Mouse (Mus musculus) MEL (cell line): ENCODE results near the gene Exd2. TPM values are rescaled to one million over a fixed set of nuclear protein-coding genes. Genes with fewer than 3 reads are reported as not detected.

ENCODE experiments used
- DNase-seq: peaks from one replicate; pipeline ENCODE4 v3.0.0; 2011; ENCODE audit warnings: low read depth, low spot score
- H3K27ac ChIP-seq: 2 replicates; pipeline ENCODE4 v1.5.1; 2012; ENCODE audit warnings: low read depth, mild to moderate bottlenecking, control low read depth, low read length, moderate library complexity; ENCODE audit not compliant: control insufficient read depth
- H3K27me3 ChIP-seq, 2 experiments: fragments of 150-350 bp in 1 of 2; sonication (generic) in 1 of 2; 2 replicates each; pipeline ENCODE4 v1.6.1; 2012; ENCODE audit warnings: low read length in 2 of 2, mild to moderate bottlenecking in 2 of 2, improper control_type of control experiment in 1 of 2, moderate library complexity in 1 of 2; ENCODE audit not compliant: insufficient read depth in 2 of 2, control insufficient read depth in 1 of 2
- H3K36me3 ChIP-seq, 2 experiments: 2 replicates each; pipeline ENCODE4 v1.6.1; 2012 to 2014; ENCODE audit warnings: low read length in 2 of 2, improper control_type of control experiment in 1 of 2, inconsistent platforms in 1 of 2, mild to moderate bottlenecking in 1 of 2; ENCODE audit not compliant: insufficient read depth in 2 of 2, control insufficient read depth in 1 of 2
- H3K4me1 ChIP-seq, 2 experiments: fragments of 150-350 bp in 1 of 2; sonication (generic) in 1 of 2; 2 replicates each; pipeline ENCODE4 v1.6.1; 2012; ENCODE audit warnings: low read length in 2 of 2, improper control_type of control experiment in 1 of 2, mild to moderate bottlenecking in 1 of 2; ENCODE audit not compliant: insufficient read depth in 2 of 2, control insufficient read depth in 1 of 2
- H3K4me3 ChIP-seq, 2 experiments: fragments of 150-350 bp in 1 of 2; sonication (generic) in 1 of 2; 2 replicates each; pipeline ENCODE4 v1.5.1; 2012; ENCODE audit warnings: low read depth in 2 of 2, low read length in 2 of 2, mild to moderate bottlenecking in 2 of 2, moderate library complexity in 2 of 2, control low read depth in 1 of 2, improper control_type of control experiment in 1 of 2; ENCODE audit not compliant: control insufficient read depth in 1 of 2, insufficient read depth in 1 of 2
- H3K79me2 ChIP-seq: 2 replicates; pipeline ENCODE4 v1.6.1; 2012; ENCODE audit warnings: mild to moderate bottlenecking, low read length, moderate library complexity; ENCODE audit not compliant: control insufficient read depth, poor library complexity, insufficient read depth
- H3K9ac ChIP-seq: 2 replicates; pipeline ENCODE4 v1.6.1; 2012; ENCODE audit warnings: low read depth, mild to moderate bottlenecking, control low read depth, low read length, moderate library complexity; ENCODE audit not compliant: control insufficient read depth, poor library complexity, severe bottlenecking
- H3K9me3 ChIP-seq: fragments of 150-350 bp; sonication (generic); replicated peaks from 2 replicates; pipeline ENCODE4 v1.6.1; 2012; ENCODE audit warnings: mild to moderate bottlenecking, low read length, improper control_type of control experiment, moderate library complexity; ENCODE audit not compliant: insufficient read depth
- CHD1 ChIP-seq: IDR thresholded peaks from 2 replicates; pipeline ENCODE4 v1.6.1; 2012; ENCODE audit warnings: low read depth, mild to moderate bottlenecking, inconsistent platforms, low read length, improper control_type of control experiment
- CHD2 ChIP-seq: IDR thresholded peaks from 2 replicates; pipeline ENCODE4 v1.6.1; 2011; ENCODE audit warnings: low read length, improper control_type of control experiment
- CTCF ChIP-seq, 3 experiments: IDR thresholded peaks in 2 of 3; conservative IDR thresholded peaks in 1 of 3; 2 replicates each; pipeline ENCODE4 v1.5.1; 2011 to 2012; ENCODE audit warnings: low read length in 3 of 3, low read depth in 2 of 3, mild to moderate bottlenecking in 2 of 3, improper control_type of control experiment in 1 of 3, inconsistent platforms in 1 of 3, mixed read lengths in 1 of 3, moderate library complexity in 1 of 3; ENCODE audit not compliant: control insufficient read depth in 1 of 3, insufficient read depth in 1 of 3, poor library complexity in 1 of 3, severe bottlenecking in 1 of 3
- EP300 ChIP-seq, 2 experiments: IDR thresholded peaks; 2 replicates each; pipeline ENCODE4 v1.6.1; 2011; ENCODE audit warnings: improper control_type of control experiment in 2 of 2, low read length in 2 of 2, low read depth in 1 of 2, mild to moderate bottlenecking in 1 of 2
- GABPA ChIP-seq: IDR thresholded peaks from 2 replicates; pipeline ENCODE4 v1.6.1; 2012; ENCODE audit warnings: low read depth, mild to moderate bottlenecking, inconsistent platforms, low read length, improper control_type of control experiment, moderate library complexity
- GATA1 ChIP-seq: IDR thresholded peaks from 2 replicates; pipeline ENCODE4 v1.6.1; 2011; ENCODE audit warnings: low read depth, low read length, improper control_type of control experiment
- HCFC1 ChIP-seq: IDR thresholded peaks from 2 replicates; pipeline ENCODE4 v1.6.1; 2012; ENCODE audit warnings: low read depth, mild to moderate bottlenecking, inconsistent platforms, low read length, improper control_type of control experiment, moderate library complexity
- JUND ChIP-seq: IDR thresholded peaks from 2 replicates; pipeline ENCODE4 v1.6.1; 2011; ENCODE audit warnings: low read depth, mild to moderate bottlenecking, improper control_type of control experiment, low read length
- MAFK ChIP-seq: IDR thresholded peaks from 2 replicates; pipeline ENCODE4 v1.6.1; 2011; ENCODE audit warnings: low read depth, mild to moderate bottlenecking, low read length, improper control_type of control experiment, borderline replicate concordance
- MEF2A ChIP-seq: IDR thresholded peaks from 2 replicates; pipeline ENCODE4 v1.6.1; 2014; ENCODE audit warnings: low read depth, mild to moderate bottlenecking, inconsistent platforms, low read length, improper control_type of control experiment; ENCODE audit not compliant: poor library complexity, insufficient replicate concordance, severe bottlenecking; ENCODE audit errors: extremely low read depth
- MXI1 ChIP-seq: IDR thresholded peaks from 2 replicates; pipeline ENCODE4 v1.6.1; 2011; ENCODE audit warnings: mild to moderate bottlenecking, low read depth, low read length, improper control_type of control experiment
- MYC ChIP-seq: IDR thresholded peaks from 2 replicates; pipeline ENCODE4 v1.6.1; 2011; ENCODE audit warnings: low read depth, mild to moderate bottlenecking, low read length, improper control_type of control experiment, moderate library complexity
- NRF1 ChIP-seq: IDR thresholded peaks from 2 replicates; pipeline ENCODE4 v1.6.1; 2014; ENCODE audit warnings: low read depth, mild to moderate bottlenecking, inconsistent platforms, low read length, improper control_type of control experiment, moderate library complexity; ENCODE audit not compliant: poor library complexity, insufficient read depth, severe bottlenecking
- POLR2AphosphoS2 ChIP-seq: IDR thresholded peaks from 2 replicates; pipeline ENCODE4 v1.6.1; 2011; ENCODE audit warnings: low read length, improper control_type of control experiment
- RAD21 ChIP-seq: IDR thresholded peaks from 2 replicates; pipeline ENCODE4 v1.6.1; 2011; ENCODE audit warnings: mild to moderate bottlenecking, low read depth, low read length, improper control_type of control experiment
- RCOR1 ChIP-seq: IDR thresholded peaks from 2 replicates; pipeline ENCODE4 v1.6.1; 2012; ENCODE audit warnings: low read depth, mild to moderate bottlenecking, inconsistent platforms, low read length, improper control_type of control experiment
- SMC3 ChIP-seq: IDR thresholded peaks from 2 replicates; pipeline ENCODE4 v1.6.1; 2011; ENCODE audit warnings: low read depth, low read length, improper control_type of control experiment
- TCF12 ChIP-seq: IDR thresholded peaks from 2 replicates; pipeline ENCODE4 v1.6.1; 2014; ENCODE audit warnings: low read depth, mild to moderate bottlenecking, inconsistent platforms, low read length, improper control_type of control experiment, moderate library complexity
- USF1 ChIP-seq: IDR thresholded peaks from 2 replicates; pipeline ENCODE4 v1.6.1; 2014; ENCODE audit warnings: low read depth, mild to moderate bottlenecking, inconsistent platforms, low read length, improper control_type of control experiment, moderate library complexity
- USF2 ChIP-seq, 2 experiments: IDR thresholded peaks; 2 replicates each; pipeline ENCODE4 v1.6.1; 2011 to 2012; ENCODE audit warnings: improper control_type of control experiment in 2 of 2, low read length in 2 of 2, borderline replicate concordance in 1 of 2, inconsistent platforms in 1 of 2, low read depth in 1 of 2, mild to moderate bottlenecking in 1 of 2; ENCODE audit not compliant: insufficient read depth in 1 of 2
- ZC3H11A ChIP-seq: IDR thresholded peaks from 2 replicates; pipeline ENCODE4 v1.6.1; 2012; ENCODE audit warnings: low read depth, mild to moderate bottlenecking, inconsistent platforms, low read length, improper control_type of control experiment
- ZKSCAN1 ChIP-seq: IDR thresholded peaks from 2 replicates; pipeline ENCODE4 v1.6.1; 2012; ENCODE audit warnings: low read depth, mild to moderate bottlenecking, inconsistent platforms, low read length, improper control_type of control experiment, moderate library complexity
- ZNF384 ChIP-seq: IDR thresholded peaks from 2 replicates; pipeline ENCODE4 v1.6.1; 2012; ENCODE audit warnings: low read depth, mild to moderate bottlenecking, inconsistent platforms, low read length, improper control_type of control experiment
- polyA plus RNA-seq, 2 experiments: library from polyadenylated mRNA; stranded (reverse) in 1 of 2; unstranded in 1 of 2; fragments of >175 nt in 1 of 2; fragments of >200 nt in 1 of 2; gene quantifications; 2 replicates each; pipeline versions ENCODE4 v1.2.1 to v1.2.4; 2012; ENCODE audit warnings: low replicate concordance in 2 of 2, low read depth in 1 of 2; ENCODE audit not compliant: insufficient read length in 2 of 2, insufficient read depth in 1 of 2, missing spikeins in 1 of 2
- total RNA-seq: library from RNA; depleted of rRNA; stranded (reverse); fragments of 300-350 nt; gene quantifications from 2 replicates; pipeline ENCODE4 v1.2.3, GENCODE M21; 2012

Gene Exd2
- total and polyA plus RNA-seq, 3 experiments = 9.6 to 12.8 TPM; not detected in 1

DNA sequence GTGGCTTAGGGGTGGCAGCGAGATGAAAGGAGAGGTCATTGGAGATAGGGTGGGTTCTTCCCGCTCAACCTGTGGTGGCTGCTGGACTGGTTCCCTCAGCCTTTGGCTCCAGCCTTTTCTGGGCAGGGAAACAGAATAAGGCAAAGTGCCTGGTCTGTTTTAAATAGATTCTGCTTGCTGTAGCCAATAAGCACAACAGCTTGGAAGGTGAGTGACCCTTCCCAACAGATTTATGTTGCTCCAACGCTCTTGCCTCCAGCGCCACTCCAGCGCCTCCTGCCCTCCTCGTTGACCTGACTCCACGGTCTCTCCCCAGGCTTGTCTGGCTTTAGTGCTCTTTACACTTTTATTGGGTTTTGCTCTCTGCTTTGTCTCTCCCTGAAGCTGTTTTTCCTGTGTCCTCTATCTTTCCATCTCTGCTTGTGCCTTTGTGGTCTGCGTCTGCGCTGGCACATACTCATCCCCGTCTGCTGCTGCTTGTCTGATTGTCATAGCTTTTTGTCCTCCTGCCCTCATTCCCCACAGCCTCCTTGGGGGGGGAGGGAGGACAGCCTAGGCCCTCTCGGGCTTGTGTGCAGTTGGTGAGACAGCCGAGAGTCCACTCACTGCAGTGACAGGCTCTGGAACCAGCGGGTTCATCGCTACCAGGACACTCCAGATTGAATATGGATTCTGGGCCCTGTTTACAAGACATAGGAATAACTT, 44.3 kb downstream of the Exd2 start:
- H3K36me3 ChIP-seq = no peaks in the 10 kb centered on the region
- H3K9ac ChIP-seq = no peak overlapping the region
- no peak overlapping the region for H3K27ac ChIP-seq
- no peak for DNase-seq
- no peaks in the 10 kb centered on the region for H3K27me3 ChIP-seq
- no peak overlapping the region for H3K4me3 ChIP-seq
- no peaks in the 10 kb centered on the region for H3K79me2 ChIP-seq
- H3K4me1 ChIP-seq = no peaks in the 10 kb centered on the region
- TF ChIP-seq NRF1 (no peak), RCOR1 (no peak), ZKSCAN1 (no peak), GABPA (no peak), MXI1 (no peak), GATA1 (no peak), CTCF (IDR thresholded peaks at IDR 0.05 in 2 of 3, conservative IDR thresholded peaks at IDR 0.05 in 1 of 3; ENCODE audit: control insufficient read depth in 1 of 3, insufficient read depth in 1 of 3, low read depth in 2 of 3, low read length in 3 of 3, poor library complexity in 1 of 3, severe bottlenecking in 1 of 3) (no peak), ZC3H11A (no peak), HCFC1 (no peak), POLR2AphosphoS2 (no peak), MEF2A (no peak), MYC (no peak), JUND (no peak), TCF12 (no peak)
- TF ChIP-seq, all 39 proteins: peak for 0
- no peaks in the 10 kb centered on the region for H3K9me3 ChIP-seq

- H3K79me2 ChIP-seq = no peaks in the 10 kb centered on the region
- H3K4me1 ChIP-seq = no peaks in the 10 kb centered on the region
- TF ChIP-seq POLR2AphosphoS2 = no peak
- no peak for TF ChIP-seq ZC3H11A
- TF ChIP-seq RAD21 = no peak
- no peak for TF ChIP-seq HCFC1
- no peak for TF ChIP-seq TCF12
- no peak for TF ChIP-seq GATA1
- TF ChIP-seq JUND = no peak
- no peak for TF ChIP-seq MAFK
- TF ChIP-seq CHD1 = no peak
- no peak for TF ChIP-seq CHD2
- TF ChIP-seq NRF1 = no peak
- no peak for TF ChIP-seq SMC3
- TF ChIP-seq USF1 = no peak
- no peak for TF ChIP-seq EP300 (IDR thresholded peaks at IDR 0.05; ENCODE audit: low read depth in 1 of 2, low read length in 2 of 2)
- no peak for TF ChIP-seq ZKSCAN1
- TF ChIP-seq USF2 (IDR thresholded peaks at IDR 0.05; ENCODE audit: borderline replicate concordance in 1 of 2, insufficient read depth in 1 of 2, low read depth in 1 of 2, low read length in 2 of 2) = no peak
- TF ChIP-seq ZNF384 = no peak
- peaks cover 2 to 7% of the 10 kb centered on the region in 2 experiments for H3K27me3 ChIP-seq
- no peaks in the 10 kb centered on the region for H3K36me3 ChIP-seq
- no peak within 1 kb of the TSS for H3K9ac ChIP-seq
- no peaks in the 10 kb centered on the region for H3K9me3 ChIP-seq
- no peak for DNase-seq
- H3K4me3 ChIP-seq = no peak within 1 kb of the TSS
- no peak within 1 kb of the TSS for H3K27ac ChIP-seq
Measured at GRCm38 (mm10) chr12:80517977-80518376, 55.1 kb downstream of the Exd2 start, which contains the start of gene Galnt16. Gene Galnt16 (plus strand): TSS chr12:80518277.
